Mouse (Mus musculus): ENCODE measurements around the gene Il1a. TPM values are rescaled to one million over a fixed set of nuclear protein-coding genes. Genes with fewer than 3 reads are reported as not detected.

Il1a gene
- total and polyA plus RNA-seq, 2 experiments from 2014 or later, result 0.31 to 0.93 TPM

- H3K9ac ChIP-seq (replicated peaks; ENCODE audit: low read length, poor library complexity, severe bottlenecking), result no peak overlapping the region
- H3K27ac ChIP-seq (ENCODE audit: low read depth, low read length), result no peak overlapping the region
- DNase-seq (ENCODE audit: low spot score), result no peak
- no peak overlapping the region for H3K4me2 ChIP-seq (ENCODE audit: low read depth, low read length, poor library complexity, severe bottlenecking)
- no peaks in the 10 kb centered on the region for H3K36me3 ChIP-seq (ENCODE audit: insufficient read depth, low read length)
- ATAC-seq (ENCODE audit: low FRiP score), result no peak
- no peak overlapping the region for H3K4me3 ChIP-seq (ENCODE audit: low read depth, low read length)
- H3K27me3 ChIP-seq (ENCODE audit: insufficient read depth, low read length), result no peaks in the 10 kb centered on the region
- no peak for TF ChIP-seq CTCF (IDR thresholded peaks at IDR 0.05)
- no peaks in the 10 kb centered on the region for H3K9me3 ChIP-seq (ENCODE audit: low read length)
- 56% methylated on average over 6 of the region's 6 CpGs for WGBS
- H3K4me1 ChIP-seq (ENCODE audit: insufficient read depth, low read length), result peaks cover 3% of the 10 kb centered on the region; the same call in 1 of the 2 replicates
These were observed 48.5 kb downstream of the Il1a start for GRCm38 (mm10) chr2:129261151-129261794.

GRCm38 (mm10) chr2:129260646-129261045, 49.1 kb downstream of the Il1a start:
- no peak overlapping the region for H3K4me3 ChIP-seq (ENCODE audit: low read depth, low read length)
- DNase-seq (ENCODE audit: low spot score) (no peak), ATAC-seq (ENCODE audit: low FRiP score) (no peak)
- WGBS, result 76% methylated on average over 3 of the region's 3 CpGs
- H3K27ac ChIP-seq (ENCODE audit: low read depth, low read length), result no peak overlapping the region
- H3K9ac ChIP-seq (replicated peaks; ENCODE audit: low read length, poor library complexity, severe bottlenecking), result 0 out of 2 replicates have a peak overlapping the region, but pooled peaks have one; percentile 36
- peaks cover 3% of the 10 kb centered on the region; the same call in 1 of the 2 replicates for H3K4me1 ChIP-seq (ENCODE audit: insufficient read depth, low read length)
- no peaks in the 10 kb centered on the region for H3K36me3 ChIP-seq (ENCODE audit: insufficient read depth, low read length)
- H3K4me2 ChIP-seq (ENCODE audit: low read depth, low read length, poor library complexity, severe bottlenecking), result no peak overlapping the region
- no peak for TF ChIP-seq CTCF (IDR thresholded peaks at IDR 0.05)
- no peaks in the 10 kb centered on the region for H3K27me3 ChIP-seq (ENCODE audit: insufficient read depth, low read length)
- H3K9me3 ChIP-seq (ENCODE audit: low read length), result no peaks in the 10 kb centered on the region

DNA sequence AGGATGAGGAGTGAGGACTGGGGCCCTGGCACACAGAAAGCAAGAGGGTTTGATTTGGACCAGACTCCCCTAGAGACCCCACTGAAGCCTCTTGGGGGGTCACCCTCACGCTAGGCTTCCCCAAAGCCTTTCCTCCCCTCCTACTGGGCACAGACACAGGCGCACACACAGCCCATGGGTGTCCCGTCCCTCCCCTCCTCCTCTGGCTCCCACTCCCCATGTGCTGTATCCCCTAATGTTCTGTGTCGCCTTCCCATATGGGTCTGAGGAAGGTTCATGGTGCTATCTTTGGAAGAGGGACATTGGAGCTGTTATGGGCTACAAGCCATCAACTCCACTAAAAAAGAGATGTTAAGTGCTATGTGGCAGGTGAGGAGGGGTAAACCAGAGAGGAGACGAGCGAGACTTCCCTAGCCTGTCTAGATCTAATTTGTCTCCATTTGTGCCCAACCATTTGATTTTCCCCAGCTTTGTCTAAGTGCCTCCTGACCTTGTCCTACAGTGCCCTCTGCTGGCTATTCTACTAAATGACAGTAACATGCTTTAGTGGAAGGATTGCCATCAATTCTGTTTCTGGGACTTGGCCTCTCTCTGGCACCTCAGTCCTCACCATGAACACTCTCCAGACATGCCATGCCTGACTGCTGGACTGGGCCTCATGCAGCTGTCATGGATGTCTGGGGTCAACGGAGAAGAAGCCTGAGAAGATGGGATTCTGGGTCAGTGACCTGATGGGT, 51.1 kb downstream of the Il1a start:
- Histone ChIP-seq H3K27me3 (ENCODE audit: insufficient read depth, low read length) (no peaks in the 10 kb centered on the region), H3K9ac (replicated peaks; ENCODE audit: low read length, poor library complexity, severe bottlenecking) (no peak overlapping the region), H3K4me2 (ENCODE audit: low read depth, low read length, poor library complexity, severe bottlenecking) (peak overlapping the region; percentile 5; the same call in 1 of the 2 replicates), H3K27ac (ENCODE audit: low read depth, low read length) (no peak overlapping the region), H3K4me3 (ENCODE audit: low read depth, low read length) (no peak overlapping the region), H3K9me3 (ENCODE audit: low read length) (no peaks in the 10 kb centered on the region), H3K36me3 (ENCODE audit: insufficient read depth, low read length) (no peaks in the 10 kb centered on the region), H3K4me1 (ENCODE audit: insufficient read depth, low read length) (peaks cover 3% of the 10 kb centered on the region; the same call in 1 of the 2 replicates)
- ATAC-seq (ENCODE audit: low FRiP score) (peak; percentile 68), DNase-seq (ENCODE audit: low spot score) (peak; percentile 91)
- WGBS, result 30% methylated on average over 6 of the region's 7 CpGs
- TF ChIP-seq CTCF (IDR thresholded peaks at IDR 0.05), result peak; percentile 97

DNA sequence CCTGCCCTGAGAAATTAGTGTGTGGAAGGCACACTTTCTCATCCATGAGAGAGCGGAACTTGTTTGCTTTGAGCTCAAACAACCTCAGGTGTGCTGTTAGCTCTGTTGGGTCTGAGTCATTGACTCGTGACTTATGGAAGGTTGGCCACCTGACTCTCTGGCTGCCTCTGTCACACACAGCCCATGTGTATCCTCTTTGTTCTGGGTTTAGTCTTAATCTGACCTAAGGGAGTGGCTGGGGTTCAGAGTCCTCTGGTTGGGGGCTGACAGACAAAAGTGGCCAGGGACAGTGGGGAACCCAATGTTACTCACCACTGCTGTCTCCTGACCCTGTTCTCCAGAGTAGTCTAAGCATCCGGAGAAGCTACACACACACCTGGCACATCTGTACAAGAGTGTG, 51.7 kb downstream of the Il1a start:
- no peak for ATAC-seq (ENCODE audit: low FRiP score)
- no peak for TF ChIP-seq CTCF (IDR thresholded peaks at IDR 0.05)
- Histone ChIP-seq H3K27me3 (ENCODE audit: insufficient read depth, low read length) (no peaks in the 10 kb centered on the region), H3K4me1 (ENCODE audit: insufficient read depth, low read length) (peaks cover 3% of the 10 kb centered on the region; the same call in 1 of the 2 replicates), H3K9ac (replicated peaks; ENCODE audit: low read length, poor library complexity, severe bottlenecking) (no peak overlapping the region), H3K27ac (ENCODE audit: low read depth, low read length) (no peak overlapping the region), H3K9me3 (ENCODE audit: low read length) (no peaks in the 10 kb centered on the region), H3K4me2 (ENCODE audit: low read depth, low read length, poor library complexity, severe bottlenecking) (no peak overlapping the region), H3K36me3 (ENCODE audit: insufficient read depth, low read length) (no peaks in the 10 kb centered on the region), H3K4me3 (ENCODE audit: low read depth, low read length) (no peak overlapping the region)
- DNase-seq (ENCODE audit: low spot score), result no peak
- WGBS, result 88% methylated on average over 3 of the region's 3 CpGs

- Histone ChIP-seq H3K4me3 (ENCODE audit: low read depth, low read length) (no peak overlapping the region), H3K4me2 (ENCODE audit: low read depth, low read length, poor library complexity, severe bottlenecking) (no peak overlapping the region), H3K4me1 (ENCODE audit: insufficient read depth, low read length) (peaks cover 3% of the 10 kb centered on the region; the same call in 1 of the 2 replicates), H3K9me3 (ENCODE audit: low read length) (no peaks in the 10 kb centered on the region), H3K36me3 (ENCODE audit: insufficient read depth, low read length) (no peaks in the 10 kb centered on the region), H3K27me3 (ENCODE audit: insufficient read depth, low read length) (no peaks in the 10 kb centered on the region), H3K9ac (replicated peaks; ENCODE audit: low read length, poor library complexity, severe bottlenecking) (no peak overlapping the region), H3K27ac (ENCODE audit: low read depth, low read length) (no peak overlapping the region)
- 80% methylated on average over 4 of the region's 4 CpGs for WGBS
- DNase-seq (ENCODE audit: low spot score), result no peak
- no peak for ATAC-seq (ENCODE audit: low FRiP score)
- no peak for TF ChIP-seq CTCF (IDR thresholded peaks at IDR 0.05)
These were observed 53.8 kb downstream of the Il1a start for GRCm38 (mm10) chr2:129256006-129256405.

- H3K4me3 ChIP-seq (ENCODE audit: low read depth, low read length), result no peak overlapping the region
- no peak for TF ChIP-seq CTCF (IDR thresholded peaks at IDR 0.05)
- no peak for DNase-seq (ENCODE audit: low spot score)
- no peaks in the 10 kb centered on the region for H3K9me3 ChIP-seq (ENCODE audit: low read length)
- H3K9ac ChIP-seq (replicated peaks; ENCODE audit: low read length, poor library complexity, severe bottlenecking), result no peak overlapping the region
- no peaks in the 10 kb centered on the region for H3K36me3 ChIP-seq (ENCODE audit: insufficient read depth, low read length)
- WGBS, result 81% methylated on average over 2 of the region's 2 CpGs
- no peak overlapping the region for H3K4me2 ChIP-seq (ENCODE audit: low read depth, low read length, poor library complexity, severe bottlenecking)
- ATAC-seq (ENCODE audit: low FRiP score), result no peak
- H3K27ac ChIP-seq (ENCODE audit: low read depth, low read length), result no peak overlapping the region
- no peaks in the 10 kb centered on the region for H3K27me3 ChIP-seq (ENCODE audit: insufficient read depth, low read length)
- peaks cover 3% of the 10 kb centered on the region; the same call in 1 of the 2 replicates for H3K4me1 ChIP-seq (ENCODE audit: insufficient read depth, low read length)
These were observed 55.7 kb downstream of the Il1a start for GRCm38 (mm10) chr2:129254076-129254475.

Measured in midbrain, postnatal 0 days (tissue).